Mouse (Mus musculus): ENCODE results near the gene Olfr521.
A peak's percentile ranks its signal among the peaks of the same experiment; 100 is the strongest.
"Not testable (repeated sequence)": the region's sequence is repeated elsewhere in the genome, so short reads cannot be mapped to it uniquely, and the experiment has no call there.

Gene Olfr521

DNA sequence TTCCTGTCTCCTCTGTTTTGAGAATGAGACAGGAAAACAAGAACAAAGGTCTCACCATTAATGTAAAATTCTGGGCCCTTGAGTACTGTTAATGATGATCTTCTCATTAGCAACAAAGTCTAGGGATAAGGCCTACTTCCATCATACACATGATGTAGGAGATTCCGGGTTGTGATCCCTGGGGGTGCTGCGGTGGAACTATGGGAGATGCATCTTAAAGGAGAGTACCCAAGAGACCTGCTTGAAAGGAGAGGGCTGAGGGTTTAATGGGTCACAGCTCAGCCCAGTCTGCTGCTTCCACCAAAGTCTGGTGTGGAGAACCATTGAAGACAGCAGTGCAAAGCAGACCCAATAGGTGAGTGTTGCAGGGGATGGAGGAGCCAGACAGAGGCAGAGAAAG, at the start of gene Olfr521:
TSS of gene Olfr521 (plus strand) at position 301 of the 400 bp plus-strand sequence.
- DNase-seq (ENCODE audit: low read depth in 1 of 2, low spot score in 2 of 2) = no peak

DNA sequence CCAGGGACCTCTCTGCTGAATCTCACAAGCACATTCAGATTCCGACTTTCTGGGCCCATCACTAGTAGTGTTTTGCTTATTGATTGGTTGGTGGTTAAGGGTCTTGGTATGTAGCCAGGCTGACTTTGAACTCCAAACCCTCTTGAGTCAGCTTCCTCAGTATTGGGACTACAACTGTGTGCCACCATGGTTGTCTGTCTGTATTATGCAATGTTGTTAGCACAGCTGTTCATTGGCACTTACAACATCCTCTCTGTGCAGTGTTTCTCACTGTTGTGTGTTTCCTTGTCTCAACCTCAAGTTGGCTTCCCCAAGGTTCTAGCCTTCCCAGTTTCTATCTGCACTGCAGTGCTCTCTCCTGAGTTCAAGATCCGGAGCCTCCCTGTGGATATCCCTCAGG, 46.8 kb upstream of the Olfr521 start:
- no peak for DNase-seq (ENCODE audit: low read depth in 1 of 2, low spot score in 2 of 2)

DNA sequence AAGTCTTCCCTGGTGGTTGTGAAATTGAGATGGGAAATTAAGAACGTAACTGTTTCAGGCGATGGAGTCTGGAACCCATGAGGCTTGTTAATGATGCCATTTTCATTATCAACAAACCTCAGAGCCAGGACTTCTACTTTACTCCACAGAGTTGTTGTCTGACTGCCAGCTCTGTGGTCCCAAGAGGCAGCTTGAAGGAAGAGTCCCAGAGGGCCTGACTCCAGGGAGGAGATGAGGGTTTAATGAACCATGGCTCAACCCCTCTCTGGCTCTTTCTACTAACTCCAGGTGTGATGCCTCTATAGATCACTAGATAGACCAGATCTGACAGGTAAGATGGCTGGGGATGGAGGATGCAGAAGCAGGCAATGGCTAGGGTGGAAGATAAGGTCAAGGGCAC, 33.3 kb upstream of the Olfr521 start, which contains the start of gene Olfr520:
TSS of gene Olfr520 (plus strand) at position 301 of the 400 bp plus-strand sequence.
- no peak for DNase-seq (ENCODE audit: low read depth in 1 of 2, low spot score in 2 of 2)

DNA sequence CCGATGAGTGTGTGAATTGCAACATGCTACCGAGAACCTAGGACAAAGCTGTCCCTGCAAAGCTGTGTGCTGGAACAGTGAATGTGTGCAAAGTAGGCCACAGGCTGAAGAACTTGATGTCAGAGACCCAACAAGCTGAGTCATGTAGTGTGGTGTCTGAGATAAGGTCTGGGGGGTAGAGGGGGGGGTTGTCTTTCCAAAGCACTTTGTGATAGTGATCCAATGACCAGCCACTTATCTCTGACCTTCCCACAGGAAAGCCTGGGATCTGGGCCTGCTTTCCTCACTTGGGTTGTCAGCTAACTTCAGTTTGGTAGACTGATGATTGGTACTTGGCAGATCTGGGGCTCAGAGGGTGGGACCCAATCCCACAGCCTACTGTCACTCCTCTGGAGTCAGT, 28.7 kb upstream of the Olfr521 start:
- no peak for DNase-seq (ENCODE audit: low read depth in 1 of 2, low spot score in 2 of 2)

DNA sequence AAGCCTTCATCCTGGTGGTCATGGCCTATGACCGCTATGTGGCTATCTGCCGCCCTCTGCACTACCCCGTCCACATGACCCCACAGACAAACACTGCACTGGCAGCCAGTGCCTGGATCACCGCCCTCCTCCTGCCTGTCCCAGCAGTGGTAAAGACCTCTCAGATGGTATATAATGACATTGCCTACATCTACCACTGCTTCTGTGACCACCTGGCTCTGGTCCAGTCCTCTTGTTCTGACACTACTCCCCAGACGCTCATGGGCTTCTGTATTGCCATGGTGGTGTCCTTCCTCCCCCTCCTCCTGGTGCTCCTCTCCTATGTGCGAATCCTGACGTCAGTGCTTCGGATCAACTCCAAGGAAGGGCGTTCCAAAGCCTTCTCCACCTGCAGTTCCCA, 27.8 kb upstream of the Olfr521 start:
- not testable (repeated sequence) for DNase-seq (ENCODE audit: low read depth in 1 of 2, low spot score in 2 of 2)

DNA sequence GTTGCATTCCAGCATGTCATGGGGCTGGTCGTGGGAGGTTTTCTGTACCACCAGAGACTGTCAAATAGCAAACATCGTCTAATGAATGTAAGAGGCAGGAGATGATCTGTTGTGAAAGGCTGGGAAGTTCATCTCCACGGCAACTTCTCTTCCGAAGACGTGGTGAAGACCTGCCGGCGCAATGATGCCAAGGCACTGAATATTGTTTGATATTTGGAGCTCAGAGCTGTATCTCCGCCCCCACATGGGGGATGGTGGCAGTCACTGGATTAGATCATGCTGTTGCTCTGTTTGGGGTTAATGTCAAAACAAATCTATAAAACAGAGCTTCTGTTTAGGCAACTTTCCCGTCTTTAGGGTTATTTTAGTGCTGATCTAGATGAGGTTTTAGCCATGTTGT, 24.0 kb upstream of the Olfr521 start:
- no peak for DNase-seq (ENCODE audit: low read depth in 1 of 2, low spot score in 2 of 2)

GRCm38 (mm10) chr7:99781385-99781784, 18.1 kb downstream of the Olfr521 start:
- DNase-seq (ENCODE audit: low read depth in 1 of 2, low spot score in 2 of 2) = peak in 1 of 2 experiments; percentile 8

GRCm38 (mm10) chr7:99781916-99782315, 18.6 kb downstream of the Olfr521 start:
- DNase-seq (ENCODE audit: low read depth in 1 of 2, low spot score in 2 of 2) = peak in 1 of 2 experiments; percentile 3

GRCm38 (mm10) chr7:99783421-99783820, 20.1 kb downstream of the Olfr521 start:
- DNase-seq (ENCODE audit: low read depth in 1 of 2, low spot score in 2 of 2) = no peak

DNA sequence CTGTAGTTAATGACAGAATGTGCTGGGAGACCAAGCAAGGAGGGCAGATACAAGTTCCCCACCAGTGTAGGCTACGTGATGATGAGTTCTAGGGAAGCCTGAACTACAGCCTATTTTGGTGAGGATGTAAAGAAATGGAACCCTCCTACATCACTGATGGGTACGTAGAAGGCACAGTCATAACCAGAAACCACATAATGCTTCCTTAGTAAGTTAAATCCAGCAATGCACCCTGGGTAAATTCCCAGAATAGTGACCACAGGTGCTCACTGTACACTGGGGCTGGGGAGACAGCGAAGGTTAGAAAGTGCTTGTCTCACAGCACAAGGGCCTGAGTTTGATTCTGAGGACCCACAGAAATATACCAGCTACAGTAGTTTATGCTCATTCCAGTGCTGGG, 22.2 kb downstream of the Olfr521 start:
- DNase-seq (ENCODE audit: low read depth in 1 of 2, low spot score in 2 of 2) = no peak

DNA sequence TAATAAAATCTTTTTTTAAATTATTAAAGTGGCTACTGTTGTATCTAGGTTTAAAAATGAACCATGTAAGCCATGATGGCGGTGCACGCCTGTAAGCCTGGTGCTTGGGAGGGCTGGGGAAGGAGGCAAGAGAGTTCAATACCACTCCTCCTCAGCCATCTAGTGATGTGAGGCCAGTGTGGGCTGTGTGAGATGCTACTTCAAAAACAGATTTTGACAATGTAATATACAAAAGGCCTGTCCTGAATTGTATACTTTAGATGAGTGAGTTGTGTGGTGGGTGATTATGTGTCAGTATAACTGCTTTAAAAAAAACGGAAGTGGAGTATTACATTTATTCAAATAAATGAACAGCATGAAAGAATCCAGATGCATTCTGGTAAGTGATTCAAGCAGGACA, 23.5 kb downstream of the Olfr521 start:
- no peak for DNase-seq (ENCODE audit: low read depth in 1 of 2, low spot score in 2 of 2)

DNA sequence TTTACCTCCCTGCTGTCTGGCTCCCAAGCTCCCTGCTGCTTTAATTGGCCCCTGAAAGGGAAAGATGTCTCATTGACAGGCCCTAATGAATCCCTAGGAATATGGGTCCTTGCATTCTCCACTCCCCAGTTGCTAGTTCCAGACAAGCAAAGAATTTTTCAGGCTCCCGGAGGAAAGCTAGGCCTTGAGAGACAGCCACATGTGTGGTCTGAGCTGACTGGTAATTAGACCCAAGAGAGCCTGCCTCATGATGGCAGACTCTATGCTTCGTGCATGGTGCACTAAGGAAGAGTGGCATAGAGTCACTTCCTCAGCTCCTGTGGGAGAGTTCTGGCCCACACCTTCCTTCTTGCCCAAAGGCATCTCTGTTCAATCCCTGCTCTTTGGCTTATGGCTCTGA, 24.6 kb downstream of the Olfr521 start:
- DNase-seq (ENCODE audit: low read depth in 1 of 2, low spot score in 2 of 2) = no peak

- DNase-seq (ENCODE audit: low read depth in 1 of 2, low spot score in 2 of 2) = no peak
Observed at GRCm38 (mm10) chr7:99788563-99788962, 25.3 kb downstream of the Olfr521 start.

GRCm38 (mm10) chr7:99790816-99791215, 27.5 kb downstream of the Olfr521 start:
- DNase-seq (ENCODE audit: low read depth in 1 of 2, low spot score in 2 of 2) = no peak

DNA sequence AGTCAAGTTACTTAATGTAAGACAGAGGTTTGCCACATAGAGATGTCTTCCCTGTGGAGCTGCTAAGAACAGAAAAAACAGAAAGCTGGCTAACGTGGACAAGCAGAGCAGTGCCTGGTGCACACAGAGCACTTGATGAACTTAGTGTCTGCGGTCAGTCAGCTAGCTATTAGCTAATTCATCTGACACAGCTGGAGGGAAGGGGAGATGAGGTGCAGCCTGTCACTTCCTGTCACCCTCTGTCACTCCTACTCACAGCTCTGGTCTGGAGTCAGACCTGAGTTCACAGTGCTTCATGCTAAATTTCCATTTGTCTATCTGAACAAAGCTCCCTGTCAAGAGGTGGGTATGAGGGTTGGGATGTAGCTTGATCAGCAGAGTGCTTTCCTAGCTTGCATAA, 30.8 kb downstream of the Olfr521 start:
- DNase-seq (ENCODE audit: low read depth in 1 of 2, low spot score in 2 of 2) = no peak

DNA sequence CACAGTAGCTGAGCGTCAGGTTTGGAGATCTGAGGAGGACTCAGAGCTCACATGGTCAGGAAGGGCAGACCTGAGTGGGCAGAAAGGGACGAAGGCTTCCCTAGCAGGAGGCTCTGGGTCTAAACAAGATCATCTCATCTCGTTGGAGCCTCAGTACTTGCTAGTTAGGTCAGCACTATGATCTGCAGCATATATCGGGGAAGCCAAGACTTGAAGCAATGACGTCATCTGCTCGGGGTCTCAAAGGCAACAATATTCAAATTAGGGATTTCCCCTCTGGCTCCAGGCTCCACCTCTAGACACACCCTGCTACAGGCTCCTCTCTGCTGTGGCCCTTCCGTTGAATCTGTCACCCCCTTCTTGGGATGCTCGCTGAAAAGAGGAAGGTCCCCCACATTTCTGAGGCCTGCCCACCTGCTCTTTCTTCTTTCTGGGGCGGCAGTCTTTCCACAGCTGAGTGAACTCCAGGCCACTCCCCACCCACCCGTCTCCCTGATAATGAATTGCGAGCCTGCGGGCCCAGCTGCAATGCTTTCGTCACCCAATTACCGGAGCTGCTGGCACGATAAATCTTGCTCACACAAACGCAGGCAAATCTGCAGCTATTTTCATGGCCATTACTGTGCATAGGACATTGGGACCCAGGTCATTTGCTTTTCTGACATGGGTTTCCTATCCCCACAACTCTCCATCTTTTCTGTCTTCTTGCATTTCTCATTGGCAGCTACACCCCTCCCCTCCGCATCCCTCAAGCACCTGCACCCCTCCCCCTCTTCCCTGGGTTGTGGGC, 32.1 kb downstream of the Olfr521 start:
- no peak for DNase-seq (ENCODE audit: low read depth in 1 of 2, low spot score in 2 of 2)

DNA sequence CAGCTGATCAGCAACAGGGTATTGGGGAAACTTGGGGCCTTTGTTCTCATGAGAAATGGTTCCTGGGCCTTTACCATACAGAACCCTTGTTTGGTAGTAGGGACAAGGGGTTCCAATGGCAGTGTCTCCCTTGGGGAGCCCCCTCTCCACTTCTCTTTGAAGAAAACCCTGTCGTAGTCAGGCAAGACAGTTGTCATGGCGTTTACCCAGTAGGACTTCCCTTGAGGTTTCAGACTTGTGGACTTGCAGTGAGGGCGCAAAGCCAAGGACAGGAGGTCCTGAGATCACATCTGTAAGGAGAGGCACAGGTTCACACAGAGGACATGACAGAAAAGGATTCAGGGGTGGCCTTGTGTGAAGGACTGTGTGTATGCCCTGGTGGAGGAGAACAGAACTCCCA, 33.2 kb downstream of the Olfr521 start:
- DNase-seq (ENCODE audit: low read depth in 1 of 2, low spot score in 2 of 2) = no peak

DNA sequence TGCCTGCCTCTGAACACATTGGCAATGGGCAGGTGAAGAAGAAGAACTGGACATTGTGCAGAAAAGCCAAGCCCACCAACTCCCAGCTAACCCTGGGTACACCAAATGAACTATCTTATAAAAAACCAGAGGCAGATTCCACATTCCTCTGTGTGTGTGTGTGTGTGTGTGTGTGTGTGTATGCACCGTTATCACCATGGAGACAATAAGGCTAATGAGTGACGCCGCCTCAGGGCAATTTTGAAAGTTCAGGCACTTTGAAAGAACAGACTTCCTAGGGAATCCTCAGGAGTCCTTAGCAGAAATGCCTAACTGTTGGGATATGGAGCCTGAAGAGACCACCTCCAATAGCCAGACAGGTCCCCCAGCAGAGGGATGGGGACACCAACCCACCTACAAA, 34.0 kb downstream of the Olfr521 start:
- DNase-seq (ENCODE audit: low read depth in 1 of 2, low spot score in 2 of 2) = no peak

DNA sequence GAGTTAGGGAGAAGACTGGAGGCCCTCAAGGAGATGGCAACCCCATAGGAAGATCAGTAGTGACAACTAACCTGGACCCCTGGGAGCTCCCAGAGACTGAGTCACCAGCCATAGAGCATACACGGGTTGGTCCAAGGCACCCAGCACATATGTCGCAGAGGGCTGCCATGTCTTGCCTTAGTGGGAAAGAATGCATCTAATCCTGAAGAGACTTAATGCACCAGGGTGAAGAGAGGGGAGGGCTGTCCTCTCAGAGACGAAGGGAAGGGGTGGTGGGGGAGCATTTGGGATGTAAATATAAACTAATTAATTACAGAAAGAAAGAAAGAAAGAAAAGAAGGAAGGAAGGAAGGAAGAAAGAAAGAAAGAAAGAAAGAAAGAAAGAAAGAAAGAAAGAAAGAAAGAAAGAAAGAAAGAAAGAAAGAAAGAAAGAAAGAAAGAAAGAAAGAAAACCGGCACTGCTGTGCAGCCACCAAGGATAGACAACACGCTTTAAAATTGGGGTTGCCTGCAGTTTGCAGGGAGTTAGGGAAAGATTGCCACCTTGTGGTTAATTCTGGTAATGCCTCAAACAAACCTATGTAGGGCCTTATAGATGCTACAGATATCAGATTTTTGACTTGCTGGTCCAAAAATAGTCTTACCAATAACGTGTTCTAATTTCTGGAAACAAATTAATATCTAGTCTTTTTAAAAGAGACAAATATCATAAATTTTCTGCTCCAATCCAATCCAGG, 34.8 kb downstream of the Olfr521 start:
- no peak for DNase-seq (ENCODE audit: low read depth in 1 of 2, low spot score in 2 of 2)

DNA sequence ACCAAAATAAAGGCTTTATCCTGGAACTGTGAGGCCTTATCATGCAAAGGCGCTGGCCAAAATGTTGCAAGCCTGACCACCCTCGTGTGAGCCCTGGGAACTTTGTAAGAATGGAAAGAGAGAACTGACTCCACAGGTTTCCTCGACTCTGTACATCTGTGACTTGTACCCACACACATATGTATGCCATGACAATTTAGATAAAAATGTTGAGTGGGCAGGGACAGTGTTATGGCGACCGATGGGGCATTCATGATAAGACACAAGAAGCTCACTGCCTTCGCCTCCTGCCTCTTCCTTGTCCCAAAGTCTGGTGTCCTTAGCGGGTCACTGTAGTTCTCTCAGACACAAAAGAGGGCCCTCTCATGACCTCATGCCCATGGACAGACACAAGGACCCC, 35.8 kb downstream of the Olfr521 start:
- no peak for DNase-seq (ENCODE audit: low read depth in 1 of 2, low spot score in 2 of 2)

DNA sequence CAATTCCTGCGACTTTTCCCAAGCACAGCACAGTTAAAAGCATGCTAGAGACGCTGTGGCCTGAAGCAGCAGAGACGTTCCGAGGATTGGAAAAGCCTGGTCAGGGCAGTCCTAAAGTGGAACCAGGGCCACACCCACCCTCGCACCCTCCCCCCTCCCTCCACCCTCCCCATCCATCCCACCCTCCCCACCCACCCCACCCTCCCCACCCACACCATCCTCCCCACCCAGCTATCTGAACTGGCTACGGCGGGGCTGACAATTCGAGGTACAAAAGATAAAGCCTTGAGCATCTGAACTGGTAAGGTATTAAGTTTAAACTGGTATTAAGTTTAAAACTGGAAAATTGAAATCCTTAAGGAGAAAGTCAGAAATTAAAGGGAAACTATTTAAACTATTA, 40.2 kb downstream of the Olfr521 start:
- no peak for DNase-seq (ENCODE audit: low read depth in 1 of 2, low spot score in 2 of 2)

GRCm38 (mm10) chr7:99804033-99804432, 40.7 kb downstream of the Olfr521 start:
- DNase-seq (ENCODE audit: low read depth in 1 of 2, low spot score in 2 of 2) = not testable (repeated sequence)

All from monocyte, adult 2 months (primary cell).